Mouse (Mus musculus) kidney, adult 2 months (tissue): Measurements from ENCODE around the gene Ttc30a2.
"Not testable (repeated sequence)": the region's sequence is repeated elsewhere in the genome, so short reads cannot be mapped to it uniquely, and the experiment has no call there.

Experiments
- CTCF ChIP-seq: fragments of 200-500 bp; conservative IDR thresholded peaks from 2 replicates; pipeline ENCODE4 v1.5.1; 2011; ENCODE audit warnings: low read depth, mild to moderate bottlenecking, control low read depth, low read length, moderate library complexity, mixed read lengths; ENCODE audit not compliant: insufficient read depth, insufficient read length
- POLR2A ChIP-seq: fragments of 200-500 bp; IDR thresholded peaks from one replicate; pipeline ENCODE4 v1.6.1; 2011; ENCODE audit warnings: low read depth, low read length, control low read depth

- TF ChIP-seq CTCF, POLR2A: not testable (repeated sequence)
Observed at GRCm38 (mm10) chr2:75977752-75978368, at the start of gene Ttc30a2.
